Mouse (Mus musculus): ENCODE measurements around the gene Ell2. TPM values are rescaled to one million over a fixed set of nuclear protein-coding genes. Genes with fewer than 3 reads are reported as not detected.
A peak's percentile ranks its signal among the peaks of the same experiment; 100 is the strongest.
"Not testable (repeated sequence)": the region's sequence is repeated elsewhere in the genome, so short reads cannot be mapped to it uniquely, and the experiment has no call there.

The Ell2 gene
- polyA plus RNA-seq, 1 experiment from 2014 or later = 13.6 TPM

DNA sequence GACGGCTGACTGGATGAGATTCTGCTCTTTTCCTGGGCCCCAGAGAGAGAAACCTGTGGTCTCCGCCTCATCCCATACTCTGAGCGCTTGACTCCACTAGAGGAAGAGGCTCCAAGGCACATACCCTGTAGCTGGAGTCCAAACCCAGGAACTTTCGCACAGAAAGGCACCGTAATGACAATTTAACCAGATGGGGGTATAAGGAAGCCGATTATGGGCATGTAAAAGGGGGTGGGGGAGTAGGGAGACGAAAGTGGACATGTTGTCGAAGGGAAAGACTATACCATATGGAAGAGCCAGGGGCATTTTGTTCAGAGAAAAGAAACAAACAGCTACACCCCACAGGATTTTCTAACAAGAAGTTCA is 2.1 kb downstream of the Ell2 start:
- Histone ChIP-seq H3K9ac (ENCODE audit: low read depth, low read length) (peak overlapping the region; percentile 85), H3K4me1 (ENCODE audit: control insufficient read depth, insufficient read depth, low read length) (peaks cover 6% of the 10 kb centered on the region; the same call in 1 of the 2 replicates), H3K27me3 (replicated peaks; ENCODE audit: control insufficient read depth, insufficient read depth, low read length) (no peaks in the 10 kb centered on the region), H3K4me2 (ENCODE audit: low read depth, low read length) (peak overlapping the region; percentile 74), H3K4me3 (ENCODE audit: low read depth, low read length) (peak overlapping the region; percentile 73), H3K36me3 (ENCODE audit: control insufficient read depth, insufficient read depth, low read length) (no peaks in the 10 kb centered on the region), H3K27ac (replicated peaks; ENCODE audit: low read depth, low read length) (peak overlapping the region; percentile 17; the same call in 1 of the 2 replicates), H3K9me3 (ENCODE audit: control insufficient read depth, low read length) (no peaks in the 10 kb centered on the region)
- ATAC-seq (ENCODE audit: low read depth) (0 out of 2 replicates have a peak, but pooled peaks have one; percentile 1), DNase-seq (ENCODE audit: low spot score) (no peak)
- 8% methylated on average over 8 of the region's 8 CpGs for WGBS

GRCm38 (mm10) chr13:75709026-75709778 is 2.6 kb downstream of the Ell2 start:
- 31% methylated on average over 4 of the region's 4 CpGs for WGBS
- H3K4me2 ChIP-seq (ENCODE audit: low read depth, low read length) = peak overlapping the region; percentile 74
- DNase-seq (ENCODE audit: low spot score) = no peak
- no peak for ATAC-seq (ENCODE audit: low read depth)
- no peaks in the 10 kb centered on the region for H3K36me3 ChIP-seq (ENCODE audit: control insufficient read depth, insufficient read depth, low read length)
- H3K27me3 ChIP-seq (replicated peaks; ENCODE audit: control insufficient read depth, insufficient read depth, low read length) = no peaks in the 10 kb centered on the region
- H3K9ac ChIP-seq (ENCODE audit: low read depth, low read length) = peak overlapping the region; percentile 85
- peak overlapping the region; percentile 73 for H3K4me3 ChIP-seq (ENCODE audit: low read depth, low read length)
- no peaks in the 10 kb centered on the region for H3K9me3 ChIP-seq (ENCODE audit: control insufficient read depth, low read length)
- peaks cover 8% of the 10 kb centered on the region; the same call in 1 of the 2 replicates for H3K4me1 ChIP-seq (ENCODE audit: control insufficient read depth, insufficient read depth, low read length)
- H3K27ac ChIP-seq (replicated peaks; ENCODE audit: low read depth, low read length) = no peak overlapping the region; the same call in 1 of the 2 replicates

GRCm38 (mm10) chr13:75710152-75710551 is 3.6 kb downstream of the Ell2 start:
- no peaks in the 10 kb centered on the region for H3K9me3 ChIP-seq (ENCODE audit: control insufficient read depth, low read length)
- H3K9ac ChIP-seq (ENCODE audit: low read depth, low read length) = no peak overlapping the region
- no peaks in the 10 kb centered on the region for H3K36me3 ChIP-seq (ENCODE audit: control insufficient read depth, insufficient read depth, low read length)
- H3K4me2 ChIP-seq (ENCODE audit: low read depth, low read length) = peak overlapping the region; percentile 74
- ATAC-seq (ENCODE audit: low read depth) (no peak), DNase-seq (ENCODE audit: low spot score) (peak; percentile 15)
- H3K4me1 ChIP-seq (ENCODE audit: control insufficient read depth, insufficient read depth, low read length) = peaks cover 8% of the 10 kb centered on the region; the same call in 1 of the 2 replicates
- H3K4me3 ChIP-seq (ENCODE audit: low read depth, low read length) = peak overlapping the region; percentile 73; the same call in 1 of the 2 replicates
- WGBS = 62% methylated on average over 6 of the region's 6 CpGs
- no peak overlapping the region for H3K27ac ChIP-seq (replicated peaks; ENCODE audit: low read depth, low read length)
- no peaks in the 10 kb centered on the region for H3K27me3 ChIP-seq (replicated peaks; ENCODE audit: control insufficient read depth, insufficient read depth, low read length)

- not testable (repeated sequence) for H3K4me2 ChIP-seq (ENCODE audit: low read depth, low read length); H3K9ac ChIP-seq (ENCODE audit: low read depth, low read length); H3K4me1 ChIP-seq (ENCODE audit: control insufficient read depth, insufficient read depth, low read length); H3K9me3 ChIP-seq (ENCODE audit: control insufficient read depth, low read length); H3K36me3 ChIP-seq (ENCODE audit: control insufficient read depth, insufficient read depth, low read length); ATAC-seq (ENCODE audit: low read depth); H3K27ac ChIP-seq (replicated peaks; ENCODE audit: low read depth, low read length); H3K27me3 ChIP-seq (replicated peaks; ENCODE audit: control insufficient read depth, insufficient read depth, low read length); DNase-seq (ENCODE audit: low spot score); H3K4me3 ChIP-seq (ENCODE audit: low read depth, low read length)
- 95% methylated on average over 3 of the region's 4 CpGs for WGBS
Observed at GRCm38 (mm10) chr13:75711517-75711916, 5.0 kb downstream of the Ell2 start.

DNA sequence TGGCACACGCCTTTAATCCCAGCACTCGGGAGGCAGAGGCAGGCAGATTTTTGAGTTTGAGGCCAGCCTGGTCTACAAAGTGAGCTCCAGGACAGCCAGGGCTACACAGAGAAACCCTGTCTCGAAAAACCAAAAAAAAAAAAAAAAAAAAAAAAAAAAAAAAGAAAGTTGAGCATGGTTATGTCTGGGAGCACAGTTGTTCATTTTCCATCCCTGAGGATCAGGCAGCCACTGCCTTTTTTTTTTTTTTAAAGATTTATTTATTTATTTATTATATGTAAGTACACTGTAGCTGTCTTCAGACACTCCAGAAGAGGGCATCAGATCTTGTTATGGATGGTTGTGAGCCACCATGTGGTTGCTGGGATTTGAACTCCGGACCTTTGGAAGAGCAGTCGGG is 6.0 kb downstream of the Ell2 start:
- H3K4me3 ChIP-seq (ENCODE audit: low read depth, low read length); H3K27ac ChIP-seq (replicated peaks; ENCODE audit: low read depth, low read length); ATAC-seq (ENCODE audit: low read depth); H3K4me2 ChIP-seq (ENCODE audit: low read depth, low read length); H3K27me3 ChIP-seq (replicated peaks; ENCODE audit: control insufficient read depth, insufficient read depth, low read length); H3K36me3 ChIP-seq (ENCODE audit: control insufficient read depth, insufficient read depth, low read length); DNase-seq (ENCODE audit: low spot score); H3K4me1 ChIP-seq (ENCODE audit: control insufficient read depth, insufficient read depth, low read length); H3K9me3 ChIP-seq (ENCODE audit: control insufficient read depth, low read length); H3K9ac ChIP-seq (ENCODE audit: low read depth, low read length): not testable (repeated sequence)
- 94% methylated on average over 4 of the region's 5 CpGs for WGBS

DNA sequence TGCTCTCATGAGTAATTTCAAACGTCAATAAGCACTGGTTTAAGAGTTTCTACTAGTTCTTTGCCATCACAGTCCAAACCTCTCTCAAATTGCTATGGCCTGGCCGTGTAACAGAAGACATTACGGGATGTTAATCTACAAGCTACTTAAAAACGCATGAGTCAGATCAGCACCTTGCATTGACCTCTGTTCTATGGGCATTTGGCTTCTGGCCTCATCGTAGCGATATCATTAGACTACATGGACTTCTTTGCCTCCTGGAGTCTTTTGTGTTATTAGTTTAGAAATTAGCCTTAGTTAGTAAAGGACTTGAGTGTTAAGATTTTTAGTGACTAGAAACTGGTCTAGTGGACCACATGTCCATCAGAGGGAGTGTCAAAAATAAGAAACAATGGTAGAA is 7.8 kb downstream of the Ell2 start:
- Histone ChIP-seq H3K9me3 (ENCODE audit: control insufficient read depth, low read length) (no peaks in the 10 kb centered on the region), H3K4me2 (ENCODE audit: low read depth, low read length) (no peak overlapping the region), H3K4me1 (ENCODE audit: control insufficient read depth, insufficient read depth, low read length) (peaks cover 5% of the 10 kb centered on the region; the same call in 1 of the 2 replicates), H3K9ac (ENCODE audit: low read depth, low read length) (no peak overlapping the region), H3K27ac (replicated peaks; ENCODE audit: low read depth, low read length) (no peak overlapping the region), H3K27me3 (replicated peaks; ENCODE audit: control insufficient read depth, insufficient read depth, low read length) (no peaks in the 10 kb centered on the region), H3K4me3 (ENCODE audit: low read depth, low read length) (no peak overlapping the region), H3K36me3 (ENCODE audit: control insufficient read depth, insufficient read depth, low read length) (no peaks in the 10 kb centered on the region)
- DNase-seq (ENCODE audit: low spot score) (no peak), ATAC-seq (ENCODE audit: low read depth) (no peak)
- 78% methylated on average over 6 of the region's 6 CpGs for WGBS

DNA sequence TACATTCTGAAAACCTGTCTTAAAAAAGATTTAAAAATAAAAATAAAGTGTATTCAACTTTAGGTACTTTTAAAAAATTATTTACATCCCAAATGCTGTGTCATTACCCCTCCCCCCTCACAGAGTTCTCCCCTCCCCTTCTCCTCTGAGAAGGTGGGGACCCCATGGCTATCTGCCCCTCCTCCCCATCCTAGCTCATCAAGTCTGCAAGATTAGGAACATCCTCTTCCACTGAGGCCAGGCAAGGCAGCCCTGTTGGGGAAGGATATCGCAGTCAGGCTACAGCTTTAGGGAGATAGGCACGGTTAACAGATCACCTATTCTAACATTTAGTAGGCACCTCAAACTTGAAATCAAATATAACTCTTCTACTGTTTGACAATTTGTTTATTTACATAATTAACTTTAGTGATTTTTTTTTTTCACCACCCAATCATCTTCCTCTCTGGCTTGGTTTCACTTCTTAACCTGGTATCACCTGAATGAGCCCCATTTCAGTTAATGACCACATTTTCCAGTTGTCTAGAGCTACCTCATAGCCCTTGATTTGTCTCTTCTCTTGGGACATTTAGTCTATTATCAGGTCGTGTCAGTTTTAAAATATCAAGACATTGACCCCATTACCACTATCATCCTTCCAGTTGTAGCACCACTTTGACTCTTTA is 11.2 kb downstream of the Ell2 start:
- H3K4me2 ChIP-seq (ENCODE audit: low read depth, low read length) = no peak overlapping the region
- H3K27ac ChIP-seq (replicated peaks; ENCODE audit: low read depth, low read length) = no peak overlapping the region
- H3K36me3 ChIP-seq (ENCODE audit: control insufficient read depth, insufficient read depth, low read length) = no peaks in the 10 kb centered on the region
- no peaks in the 10 kb centered on the region for H3K9me3 ChIP-seq (ENCODE audit: control insufficient read depth, low read length)
- ATAC-seq (ENCODE audit: low read depth) (no peak), DNase-seq (ENCODE audit: low spot score) (no peak)
- H3K27me3 ChIP-seq (replicated peaks; ENCODE audit: control insufficient read depth, insufficient read depth, low read length) = no peaks in the 10 kb centered on the region
- H3K4me1 ChIP-seq (ENCODE audit: control insufficient read depth, insufficient read depth, low read length) = 0 out of 2 replicates have a peak, but pooled peaks cover 2% of the 10 kb centered on the region
- WGBS = 68% methylated on average over 3 of the region's 3 CpGs
- H3K4me3 ChIP-seq (ENCODE audit: low read depth, low read length) = no peak overlapping the region
- H3K9ac ChIP-seq (ENCODE audit: low read depth, low read length) = no peak overlapping the region

DNA sequence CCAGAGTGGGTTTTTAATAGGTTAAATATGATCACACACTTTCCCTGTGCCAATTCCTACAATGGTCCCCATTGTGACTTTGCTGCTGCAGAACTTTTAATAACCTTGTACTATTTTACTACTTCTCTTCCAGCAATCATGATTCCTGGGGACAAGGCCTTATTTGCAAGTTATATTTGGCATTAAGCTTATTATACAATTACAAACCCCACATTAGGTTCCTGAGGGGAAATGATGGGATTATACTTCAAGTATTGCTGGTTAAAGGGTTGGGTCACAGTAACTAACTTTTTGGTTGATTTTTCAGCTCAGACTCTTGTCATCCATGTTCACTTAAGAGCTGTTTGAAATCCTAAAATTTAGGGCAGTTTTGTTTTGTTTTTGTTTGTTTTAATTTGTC is 11.8 kb downstream of the Ell2 start:
- H3K9me3 ChIP-seq (ENCODE audit: control insufficient read depth, low read length) = no peaks in the 10 kb centered on the region
- no peaks in the 10 kb centered on the region for H3K36me3 ChIP-seq (ENCODE audit: control insufficient read depth, insufficient read depth, low read length)
- 0 out of 2 replicates have a peak, but pooled peaks cover 2% of the 10 kb centered on the region for H3K4me1 ChIP-seq (ENCODE audit: control insufficient read depth, insufficient read depth, low read length)
- ATAC-seq (ENCODE audit: low read depth) (no peak), DNase-seq (ENCODE audit: low spot score) (no peak)
- H3K27me3 ChIP-seq (replicated peaks; ENCODE audit: control insufficient read depth, insufficient read depth, low read length) = no peaks in the 10 kb centered on the region
- H3K27ac ChIP-seq (replicated peaks; ENCODE audit: low read depth, low read length) = no peak overlapping the region
- H3K4me3 ChIP-seq (ENCODE audit: low read depth, low read length) = no peak overlapping the region
- no peak overlapping the region for H3K4me2 ChIP-seq (ENCODE audit: low read depth, low read length)
- H3K9ac ChIP-seq (ENCODE audit: low read depth, low read length) = no peak overlapping the region
